Mouse (Mus musculus) heart, adult 10 weeks (tissue): Measurements from ENCODE around the gene Gm32742. TPM values are rescaled to one million over a fixed set of nuclear protein-coding genes. Genes with fewer than 3 reads are reported as not detected.

ENCODE experiments used
- polyA plus RNA-seq: library from polyadenylated mRNA; stranded (reverse); fragments of 350-450 nt; fragmentation: Illumina TruSeq; extraction: RNeasy Lipid Tissue Mini Kit (QIAGEN cat#74804); gene quantifications from one replicate; pipeline ENCODE4 v1.2.3, GENCODE M21; 2014; ENCODE audit warnings: low read depth, low replicate concordance

The Gm32742 gene
- not detected for polyA plus RNA-seq

DNA sequence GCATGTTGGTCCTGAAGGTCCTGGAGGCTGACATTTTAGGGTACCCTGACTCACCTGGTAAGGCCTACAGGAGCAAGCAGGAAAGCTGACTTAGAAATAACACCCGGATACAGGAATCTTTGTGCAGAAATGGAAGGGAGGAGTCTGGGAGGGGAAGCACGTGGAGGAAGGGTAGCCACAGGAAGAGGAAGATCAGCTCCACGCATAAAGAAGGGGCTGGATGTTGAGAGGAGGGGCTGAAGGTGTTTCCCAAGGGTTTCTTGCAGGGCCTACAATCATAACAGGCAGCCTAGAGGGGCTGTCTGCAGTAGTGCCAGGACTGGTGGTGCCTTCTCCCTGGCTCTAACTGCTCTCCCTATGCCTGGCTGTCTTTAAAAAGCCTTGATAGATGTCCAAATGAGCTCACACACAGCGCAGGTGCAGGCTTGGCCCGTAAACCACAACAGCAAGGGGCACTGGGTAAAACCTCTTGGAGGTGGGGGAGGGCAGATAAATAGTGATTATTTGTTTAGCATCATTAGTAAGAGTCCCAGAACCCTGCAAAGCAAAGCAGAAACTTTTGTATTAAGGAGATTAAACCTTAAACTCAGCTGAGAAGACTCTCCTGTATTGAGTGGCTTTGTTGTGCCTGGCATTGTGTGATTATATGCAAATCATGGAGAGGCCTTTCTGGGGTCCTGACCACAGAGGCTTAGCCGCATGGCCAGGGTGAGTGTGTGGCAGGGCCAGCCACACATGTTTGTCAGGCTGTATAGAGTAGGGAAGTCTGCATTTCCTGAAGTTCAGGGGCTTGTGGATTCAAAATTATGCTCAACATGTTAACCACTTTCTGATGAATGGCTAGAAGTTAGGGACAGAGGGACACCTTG, at the start of gene Gm32742:
Gm32742 (minus strand) TSS at position 206 of the 869 bp plus-strand sequence.

DNA sequence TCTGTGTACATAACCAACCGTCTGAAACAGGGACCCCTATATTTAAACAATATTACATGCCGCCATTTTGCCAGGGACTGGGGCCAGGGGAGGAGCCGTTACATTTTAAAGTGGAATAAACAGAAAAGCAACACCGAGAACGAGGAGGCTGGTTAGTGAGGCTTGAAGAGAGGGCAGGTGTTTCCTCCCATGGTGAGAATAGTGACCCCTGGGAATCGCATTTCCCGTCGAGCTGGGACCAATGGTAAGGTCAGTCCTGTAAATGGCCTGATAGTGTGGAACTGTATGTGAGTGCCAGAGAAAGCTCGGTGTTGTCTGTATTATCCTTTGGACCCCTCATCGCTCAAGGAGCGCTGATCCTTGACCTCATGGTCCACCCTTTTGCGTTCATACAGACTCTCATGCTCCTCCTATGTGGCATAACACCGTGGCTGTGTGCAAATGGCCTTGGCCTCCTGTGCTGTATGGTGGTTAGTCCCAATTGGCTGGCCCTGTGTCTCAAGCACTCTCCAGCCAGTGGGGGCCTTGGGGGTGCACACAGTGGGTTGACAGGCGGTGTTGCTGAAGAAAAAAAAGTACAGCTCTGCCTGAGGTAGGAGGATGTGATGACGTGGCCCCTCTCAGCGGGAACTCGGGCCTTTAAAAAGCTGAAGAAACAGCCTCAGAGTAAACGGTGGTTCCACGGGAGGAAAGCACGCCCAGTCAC, 47.9 kb upstream of the Gm32742 start, which contains the start of gene Pou2af1:
Pou2af1 (plus strand) TSS at position 686 of the 706 bp plus-strand sequence.

DNA sequence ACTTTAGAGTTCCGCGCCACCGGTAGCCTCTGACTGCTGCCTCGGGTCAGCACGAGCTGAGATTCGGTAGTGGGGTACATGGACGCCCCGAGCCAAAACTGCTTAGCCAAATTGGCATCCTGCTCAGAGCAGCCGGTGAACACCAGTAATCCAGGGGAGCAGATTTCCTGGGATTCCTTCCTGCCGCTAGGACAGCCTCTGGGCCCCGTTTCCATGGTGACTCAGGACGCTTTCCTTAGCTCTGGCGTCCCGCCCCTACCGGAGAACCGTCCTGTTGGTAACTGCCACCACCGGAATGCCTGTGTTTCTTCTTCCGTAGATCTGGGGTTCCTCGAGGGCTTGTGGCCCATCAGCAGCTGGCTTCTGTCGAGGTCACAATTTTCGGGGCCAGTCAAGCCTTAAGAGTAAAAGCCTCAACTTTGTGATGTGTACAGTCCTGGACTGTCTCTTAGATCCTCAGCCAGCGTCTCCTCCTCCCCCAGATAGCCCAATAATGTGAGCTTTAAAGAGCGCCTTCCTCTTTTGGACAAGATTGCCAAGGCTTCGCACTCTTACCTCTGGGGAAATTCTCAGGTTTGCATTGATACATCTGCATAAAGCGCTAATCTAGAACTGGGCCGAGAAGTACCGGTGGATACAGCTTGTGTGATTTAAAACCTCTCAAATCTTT, 63.4 kb downstream of the Gm32742 start, which contains the start of gene 4833427G06Rik:
4833427G06Rik (minus strand) TSS at position 323 of the 670 bp plus-strand sequence.

Other genes with a start within 250 kb of the Gm32742 start
- gene Sik2, start 156.4 kb downstream of the Gm32742 start, polyA plus RNA-seq, result 14.8 TPM
- not detected for gene Btg4, start 104.6 kb downstream of the Gm32742 start, polyA plus RNA-seq
- 4.8 TPM for gene Layn, start 88.4 kb downstream of the Gm32742 start, polyA plus RNA-seq
- not detected for gene 4833427G06Rik, start 63.4 kb downstream of the Gm32742 start, polyA plus RNA-seq
- gene Pou2af1, start 48.2 kb upstream of the Gm32742 start, polyA plus RNA-seq, result 0.39 TPM
- gene Colca2, start 113.1 kb upstream of the Gm32742 start, polyA plus RNA-seq, result 2.1 TPM
- not detected for gene 1810046K07Rik, start 163.4 kb upstream of the Gm32742 start, polyA plus RNA-seq